Mouse (Mus musculus) c-Kit-positive CD71-positive TER-119-positive erythroid progenitor cells, embryonic 14.5 days (primary cell): ENCODE measurements around the gene St6galnac3.

Experiments
- DNase-seq: peaks from one replicate; pipeline ENCODE4 v3.0.0-alpha.2; 2013; ENCODE audit warnings: low spot score

The St6galnac3 gene

DNA sequence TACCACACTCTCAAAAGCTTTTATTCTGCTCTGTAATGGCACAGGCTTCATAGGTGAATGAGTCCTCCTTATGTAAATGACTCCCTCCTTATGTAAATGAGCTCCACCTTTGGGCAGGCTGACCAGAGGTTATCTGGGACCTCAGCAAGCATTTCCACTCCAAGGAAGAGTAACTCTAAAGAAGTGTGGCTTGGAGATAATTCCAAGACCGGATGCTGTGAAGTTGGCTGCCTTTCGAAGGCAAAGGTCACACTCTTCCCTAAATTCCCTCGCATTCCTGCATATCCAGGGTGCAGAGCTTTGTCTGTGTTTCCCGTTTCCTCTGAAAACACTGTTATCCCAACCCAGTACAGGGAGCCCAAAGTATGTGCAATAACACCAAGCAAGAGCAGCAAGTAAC is 142.9 kb downstream of the St6galnac3 start:
- DNase-seq = no peak

- DNase-seq = no peak
These were observed 144.3 kb downstream of the St6galnac3 start for GRCm38 (mm10) chr3:153580625-153581024.

DNA sequence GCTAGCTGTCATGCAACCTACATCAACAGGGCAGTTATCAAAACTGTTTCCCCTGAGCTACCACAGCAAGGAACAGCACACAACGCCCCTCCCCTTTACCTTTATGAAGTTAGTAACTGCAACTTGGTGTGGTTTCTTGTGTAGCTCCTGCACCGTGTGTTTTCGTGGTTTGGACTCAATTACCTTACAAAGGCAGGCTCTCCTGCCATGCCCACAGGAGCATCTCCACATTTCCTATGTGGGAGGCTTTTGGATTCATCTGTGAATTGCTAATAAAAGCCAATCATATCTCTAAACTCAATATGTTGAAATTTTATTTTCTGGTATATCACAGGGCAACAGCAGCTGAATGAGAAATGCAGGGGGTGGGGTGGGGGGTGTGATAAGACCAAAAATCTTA is 144.8 kb downstream of the St6galnac3 start:
- no peak for DNase-seq

DNA sequence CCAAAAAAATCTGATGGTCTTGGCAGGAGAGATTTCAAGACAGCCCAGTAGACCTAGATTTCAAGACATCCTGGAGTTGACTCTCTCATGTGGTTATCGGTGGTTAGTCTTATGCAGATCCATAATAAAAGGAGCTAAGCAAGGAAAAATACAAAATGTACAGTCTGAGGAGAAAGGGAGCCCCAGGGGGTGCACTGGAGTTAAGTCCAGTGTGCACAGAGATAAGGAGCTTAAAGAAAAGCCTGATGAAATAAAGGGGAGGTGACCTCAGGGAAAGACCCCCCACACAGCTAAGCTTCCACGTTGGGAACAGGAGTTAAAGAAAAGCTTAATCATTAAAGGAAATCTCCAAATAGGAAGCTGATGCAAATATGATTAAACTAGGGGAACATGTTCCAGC is 147.7 kb downstream of the St6galnac3 start:
- DNase-seq = no peak

GRCm38 (mm10) chr3:153571152-153571551 is 153.8 kb downstream of the St6galnac3 start:
- no peak for DNase-seq

DNA sequence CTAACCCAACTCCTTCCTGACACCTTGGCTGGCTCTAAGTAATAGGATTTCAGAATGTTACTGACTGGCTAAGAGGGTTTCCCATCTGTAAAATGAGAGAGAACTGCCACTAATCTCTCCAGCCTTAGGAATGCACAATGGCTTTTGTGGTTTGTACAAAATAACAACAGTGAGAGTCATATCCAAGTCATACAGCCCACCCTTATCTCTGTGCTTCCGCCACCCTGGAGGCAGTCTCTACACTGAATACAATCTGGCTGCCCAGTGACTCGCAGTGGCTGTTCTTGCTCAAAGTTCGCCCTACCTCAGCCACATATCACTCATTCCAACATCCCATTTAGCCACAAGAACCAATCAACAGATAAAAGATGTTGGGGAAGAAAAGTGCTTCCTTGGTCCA is 156.2 kb downstream of the St6galnac3 start:
- no peak for DNase-seq

DNA sequence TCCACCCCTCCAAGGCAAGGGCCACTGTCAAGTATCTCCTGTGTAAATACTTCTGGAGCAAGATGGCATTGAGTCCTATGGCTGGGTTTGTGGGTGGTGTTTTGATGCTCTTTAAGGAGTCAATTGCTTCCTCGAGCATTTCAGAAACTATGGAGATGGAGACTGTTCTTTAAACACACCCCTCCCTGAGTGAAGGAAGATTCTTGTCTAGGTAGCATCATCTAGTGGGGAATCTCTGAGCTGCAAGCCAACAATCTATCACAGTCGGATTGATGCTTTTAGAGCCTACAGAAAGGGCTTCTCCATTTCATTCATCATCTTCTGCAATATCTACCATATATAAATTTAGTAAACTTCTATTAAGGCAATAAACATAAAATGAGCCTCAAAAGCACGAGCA is 157.1 kb downstream of the St6galnac3 start:
- no peak for DNase-seq

DNA sequence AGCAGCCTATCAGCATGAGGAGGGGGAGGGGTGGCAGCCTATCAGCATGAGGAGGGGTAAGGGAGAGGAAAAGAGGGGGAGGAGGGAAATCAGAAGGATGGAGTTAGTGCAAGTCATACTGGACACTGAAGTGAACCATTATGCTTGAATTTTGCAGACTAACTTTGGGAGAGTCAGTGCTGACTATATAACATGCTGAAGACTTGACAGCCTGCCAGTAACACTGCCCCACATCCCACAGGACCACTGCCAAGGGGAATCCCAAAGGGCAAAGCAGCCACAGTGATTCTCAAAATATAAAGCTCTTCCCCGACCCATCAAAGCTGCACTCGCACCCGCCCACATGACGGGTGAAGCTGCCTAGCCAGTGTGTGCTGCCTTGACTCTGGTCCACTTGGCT is 157.5 kb downstream of the St6galnac3 start:
- no peak for DNase-seq

- DNase-seq = no peak
These were observed 158.9 kb downstream of the St6galnac3 start for GRCm38 (mm10) chr3:153566100-153566499.

DNA sequence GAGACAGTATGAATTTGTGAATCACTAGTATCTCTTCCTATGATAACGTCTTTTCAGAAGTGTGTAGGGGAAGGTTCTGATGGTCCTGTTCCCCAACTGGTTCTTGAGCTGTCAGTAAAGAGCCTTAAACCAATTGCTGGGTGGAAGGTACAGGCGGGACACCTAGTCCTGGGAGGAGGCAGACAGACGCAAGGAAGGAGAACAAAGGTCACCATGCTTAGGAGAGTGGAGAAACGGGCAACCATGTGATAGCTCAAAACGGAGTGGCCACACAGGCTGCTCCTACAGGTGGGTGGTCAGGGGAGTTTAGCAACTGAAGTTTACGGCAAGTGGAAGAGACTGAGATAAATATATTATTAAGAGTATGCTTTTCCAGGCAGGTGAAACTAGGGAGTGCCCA is 164.1 kb downstream of the St6galnac3 start:
- DNase-seq = no peak

DNA sequence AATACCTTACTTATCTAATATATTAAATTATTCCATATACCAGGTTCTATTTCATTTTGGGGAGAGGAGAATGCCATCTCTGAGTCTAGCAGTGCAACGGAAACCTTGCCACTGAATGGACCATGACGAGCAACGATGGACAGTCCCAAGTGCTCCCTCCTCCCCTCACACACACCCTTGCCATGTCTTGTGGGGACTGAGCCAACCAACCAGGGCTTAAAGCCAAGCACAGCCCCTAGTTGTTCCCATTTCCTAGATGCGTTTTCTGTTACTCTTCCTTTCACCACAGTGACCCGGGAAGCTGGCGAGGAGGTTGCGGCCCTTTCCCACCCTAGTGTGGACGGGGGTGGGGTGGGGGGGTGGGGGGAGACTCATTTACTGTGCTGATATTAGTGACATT is 165.4 kb downstream of the St6galnac3 start:
- no peak for DNase-seq

DNA sequence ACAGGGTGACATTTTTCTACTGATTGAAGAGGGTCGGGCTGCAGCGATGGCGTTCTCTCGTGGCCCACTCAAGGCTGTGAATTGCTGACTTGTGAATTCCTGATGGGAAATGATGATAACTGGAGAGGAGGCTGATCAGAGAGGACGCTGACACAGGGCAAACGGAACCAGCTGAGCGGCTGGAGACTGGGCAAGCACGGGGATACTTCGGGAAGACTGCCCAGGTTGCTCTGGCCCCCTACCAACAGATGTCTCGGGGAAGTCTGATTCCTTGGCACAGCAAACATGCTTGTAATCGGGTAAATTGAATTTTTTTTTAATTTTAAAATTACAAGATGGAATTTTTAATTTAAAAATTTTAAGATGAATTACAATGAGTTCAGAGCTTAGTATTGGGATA is 168.4 kb downstream of the St6galnac3 start:
- no peak for DNase-seq

DNA sequence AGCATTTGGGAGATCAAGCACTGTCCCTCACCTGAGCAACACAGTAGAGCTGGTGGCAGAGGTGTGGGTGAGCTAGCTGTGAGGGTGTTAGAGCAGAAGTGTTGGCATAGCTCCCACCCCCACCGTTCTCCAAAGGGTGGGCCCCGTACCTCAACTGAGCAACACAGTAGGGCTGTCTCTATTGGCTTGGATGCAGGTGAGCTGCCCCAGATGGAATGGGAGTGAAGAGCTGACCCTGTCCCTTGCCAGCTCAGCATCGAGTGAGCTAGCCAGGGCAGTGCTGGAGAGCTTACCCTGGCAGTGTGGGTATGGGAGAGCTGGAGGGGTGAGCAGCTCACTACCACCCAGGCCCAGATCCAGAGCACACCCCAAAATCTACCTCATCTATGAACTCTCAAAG is 171.3 kb downstream of the St6galnac3 start:
- no peak for DNase-seq

DNA sequence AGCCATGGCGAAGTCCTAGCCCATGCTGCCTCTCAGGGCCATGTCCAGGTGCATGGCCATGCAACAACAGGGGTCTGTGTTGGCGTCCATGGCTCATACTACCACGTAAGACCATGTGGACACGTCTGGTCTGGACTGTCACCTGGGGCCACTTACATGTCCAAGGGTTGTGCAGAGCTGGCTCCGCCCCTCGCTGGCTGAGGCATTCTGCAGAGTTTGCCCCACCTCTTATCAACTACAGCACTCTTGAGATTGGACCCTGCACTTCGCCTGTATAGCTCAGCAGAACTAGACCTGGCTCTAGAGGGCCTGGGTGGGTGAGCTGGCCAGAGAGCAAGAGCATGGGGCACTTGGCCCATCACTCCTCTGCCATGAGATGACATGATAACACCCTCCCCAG is 171.7 kb downstream of the St6galnac3 start:
- DNase-seq = no peak

DNA sequence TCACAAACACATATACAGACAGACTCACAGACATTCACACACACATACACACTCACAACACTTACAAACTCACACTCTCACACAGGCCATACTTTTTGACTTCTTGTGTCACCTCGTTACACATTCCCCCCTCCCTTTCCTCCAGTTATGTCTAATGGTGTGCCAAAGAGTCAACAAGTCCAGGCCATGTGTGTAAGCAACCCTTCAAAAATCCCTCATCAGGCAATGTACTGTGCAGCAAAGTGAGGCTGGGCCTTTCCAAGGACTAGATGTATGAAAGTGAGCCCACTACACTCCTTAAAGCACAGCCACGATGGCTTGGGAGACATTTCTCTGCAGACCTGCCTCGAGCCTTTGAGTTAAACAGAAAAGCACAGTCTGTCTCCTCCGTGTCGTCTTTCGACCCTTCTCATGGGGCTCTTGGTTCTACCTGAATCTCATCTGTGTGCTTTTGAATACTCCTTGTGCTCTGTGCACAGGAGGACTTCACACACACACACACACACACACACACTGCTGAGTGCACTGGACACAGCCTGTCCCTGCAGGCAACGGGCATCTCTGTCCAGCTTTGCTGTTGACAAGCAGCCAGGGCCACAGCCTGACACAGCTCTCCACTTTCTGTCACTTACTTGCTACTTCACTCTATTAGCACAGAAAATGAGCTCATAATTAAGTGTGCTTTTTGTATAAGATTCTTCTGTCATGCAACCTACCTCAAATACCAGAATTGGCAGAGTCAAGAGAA is 177.9 kb downstream of the St6galnac3 start:
- DNase-seq = no peak

DNA sequence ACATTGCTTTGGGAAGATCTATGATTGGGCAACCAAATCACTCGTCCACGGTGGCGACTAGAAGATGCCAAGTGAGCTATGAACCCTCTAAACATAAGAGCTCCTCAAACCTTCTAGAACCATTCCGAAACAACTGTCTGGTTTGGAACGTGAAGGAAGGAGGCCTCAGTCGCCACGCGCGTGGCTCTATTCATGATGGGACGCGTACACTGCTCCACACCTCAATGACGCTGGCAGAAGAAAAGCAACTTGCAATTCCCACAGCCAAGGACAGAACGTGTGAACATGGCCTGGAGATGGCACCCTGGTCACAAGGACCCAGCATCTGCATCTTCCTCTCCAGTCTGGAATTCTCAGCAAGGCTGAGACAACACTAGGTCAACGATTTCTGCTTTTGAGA is 185.1 kb downstream of the St6galnac3 start:
- DNase-seq = no peak

GRCm38 (mm10) chr3:153538396-153538795 is 186.6 kb downstream of the St6galnac3 start:
- no peak for DNase-seq

GRCm38 (mm10) chr3:153537435-153537834 is 187.5 kb downstream of the St6galnac3 start:
- no peak for DNase-seq

- no peak for DNase-seq
These were observed 188.7 kb downstream of the St6galnac3 start for GRCm38 (mm10) chr3:153536260-153536659.

DNA sequence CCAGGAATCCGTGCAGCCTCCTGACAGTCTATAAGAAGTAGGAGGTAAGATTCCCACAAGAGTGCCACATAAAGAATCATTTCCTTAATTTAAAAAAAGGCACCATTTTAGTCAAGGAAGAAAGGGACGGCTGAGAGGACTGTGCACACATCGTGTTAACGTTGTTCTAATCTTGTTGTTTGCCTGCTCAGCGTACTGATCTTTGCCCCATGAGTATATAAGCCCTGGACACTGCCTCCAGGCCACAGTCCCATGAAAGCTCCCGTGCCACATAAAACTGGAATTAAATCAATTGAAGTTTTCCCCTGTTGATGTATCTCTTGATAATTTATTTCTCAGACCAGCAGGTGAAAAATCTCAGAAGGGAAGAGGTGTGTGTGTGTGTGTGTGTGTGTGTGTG is 195.8 kb downstream of the St6galnac3 start:
- DNase-seq = no peak

DNA sequence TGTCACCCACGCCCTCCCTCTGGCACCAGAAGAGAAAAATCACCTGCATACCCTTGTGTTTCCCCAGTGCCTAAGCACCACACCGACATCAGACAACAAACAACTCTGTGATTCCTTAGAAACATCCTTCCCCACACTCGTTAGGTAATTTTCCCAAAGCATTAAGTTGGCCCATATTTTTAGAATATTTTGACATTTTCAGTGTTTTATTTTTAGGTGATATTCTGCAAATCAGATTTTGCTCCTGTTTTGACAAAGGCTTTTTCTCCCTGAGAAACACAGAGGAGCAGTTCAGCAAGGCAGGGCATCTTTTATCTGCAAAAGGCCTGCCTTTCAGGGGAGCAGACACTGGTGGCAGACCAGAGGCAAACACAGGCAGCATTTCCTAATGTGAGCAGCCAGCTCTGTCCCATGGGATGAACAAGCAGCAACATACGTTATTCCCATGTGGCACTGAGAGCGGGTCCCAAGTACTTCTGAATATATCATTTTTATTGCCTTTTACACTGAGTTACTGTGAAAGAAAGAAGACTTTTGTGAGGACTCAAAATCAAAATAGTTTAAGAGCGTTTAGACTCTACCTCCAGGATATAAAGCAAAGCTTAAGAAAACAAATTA is 199.7 kb downstream of the St6galnac3 start:
- DNase-seq = no peak

DNA sequence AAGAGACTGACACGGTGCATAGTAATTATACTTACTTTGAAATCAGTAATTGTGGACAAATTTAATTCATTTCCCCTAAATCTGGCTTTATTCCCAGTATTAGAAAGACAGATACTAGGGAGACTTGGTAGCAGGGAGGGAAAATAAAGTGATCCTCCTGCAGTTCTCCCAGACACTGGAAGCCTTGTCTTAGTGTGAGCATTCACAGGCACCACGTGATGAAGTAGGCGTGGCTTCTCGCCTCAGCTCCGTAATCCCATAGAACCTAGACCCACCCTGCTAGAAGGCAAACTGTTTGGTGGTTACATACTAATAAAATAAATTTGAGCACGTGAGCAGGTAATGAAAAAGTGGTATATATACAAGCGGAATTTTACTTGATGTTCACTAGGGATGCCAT is 208.1 kb downstream of the St6galnac3 start:
- DNase-seq = no peak

GRCm38 (mm10) chr3:153513501-153514060 is 211.4 kb downstream of the St6galnac3 start:
- DNase-seq = no peak

DNA sequence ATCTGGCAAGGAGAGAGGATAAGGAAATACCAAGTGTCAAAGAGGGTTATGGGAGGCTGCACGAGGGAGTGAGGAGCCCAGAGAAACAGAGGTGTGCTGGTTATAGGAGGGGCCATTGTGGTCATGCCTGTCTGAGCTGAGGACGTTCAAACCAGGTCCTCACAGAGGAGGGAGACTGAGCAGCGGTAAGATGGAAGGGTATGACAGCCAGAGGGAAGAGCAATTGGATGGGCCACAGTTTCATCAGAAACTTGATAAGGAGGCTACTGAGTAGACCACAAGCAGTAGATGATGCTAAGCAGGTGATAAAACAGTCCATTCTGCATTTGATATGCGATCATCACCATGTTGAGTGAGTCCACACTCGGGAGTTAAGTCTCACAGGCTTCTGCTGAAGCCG is 212.4 kb downstream of the St6galnac3 start:
- DNase-seq = no peak
